Mouse (Mus musculus): ENCODE results near the gene Hbp1.

DNA sequence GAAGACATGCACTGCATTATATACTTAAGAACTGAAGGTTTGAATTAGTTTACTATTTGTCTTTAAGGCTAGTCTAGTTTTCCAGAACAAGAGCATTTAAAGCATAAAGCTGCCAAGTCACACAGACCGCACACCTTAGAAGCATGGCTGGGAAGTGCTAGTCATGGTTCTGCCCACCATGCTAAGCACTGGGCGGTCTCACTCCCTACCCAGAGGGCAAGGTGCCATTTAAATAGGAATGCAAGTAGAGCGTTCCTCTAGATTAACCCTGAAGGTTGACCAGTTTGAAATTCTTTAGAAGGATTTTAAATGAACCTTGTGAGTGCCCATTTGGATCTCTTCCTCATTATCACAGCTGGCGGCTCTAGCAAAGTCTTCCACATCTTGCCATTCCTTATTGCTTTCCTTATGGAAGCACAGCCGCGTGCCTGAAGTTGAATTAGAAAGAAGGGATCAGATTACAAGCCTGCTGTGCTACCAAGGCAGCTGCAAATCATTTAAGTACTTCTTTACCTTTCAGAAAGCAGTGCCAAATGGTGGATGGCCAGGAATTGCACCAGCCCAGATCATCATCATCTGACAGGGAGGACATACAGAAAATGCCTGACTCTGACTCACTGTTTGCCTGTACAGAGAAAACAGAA, 13.6 kb downstream of the Hbp1 start:
- no peak for TF ChIP-seq GATA1 (IDR thresholded peaks at IDR 0.05; ENCODE audit: borderline replicate concordance, low read length)
- no peak for TF ChIP-seq FLI1 (IDR thresholded peaks at IDR 0.05; ENCODE audit: low read length)
